Mouse (Mus musculus): Measurements from ENCODE around the gene Stap1. TPM values are rescaled to one million over a fixed set of nuclear protein-coding genes. Genes with fewer than 3 reads are reported as not detected.

Stap1 gene
- polyA plus RNA-seq, 1 experiment, result 0.02 TPM

DNA sequence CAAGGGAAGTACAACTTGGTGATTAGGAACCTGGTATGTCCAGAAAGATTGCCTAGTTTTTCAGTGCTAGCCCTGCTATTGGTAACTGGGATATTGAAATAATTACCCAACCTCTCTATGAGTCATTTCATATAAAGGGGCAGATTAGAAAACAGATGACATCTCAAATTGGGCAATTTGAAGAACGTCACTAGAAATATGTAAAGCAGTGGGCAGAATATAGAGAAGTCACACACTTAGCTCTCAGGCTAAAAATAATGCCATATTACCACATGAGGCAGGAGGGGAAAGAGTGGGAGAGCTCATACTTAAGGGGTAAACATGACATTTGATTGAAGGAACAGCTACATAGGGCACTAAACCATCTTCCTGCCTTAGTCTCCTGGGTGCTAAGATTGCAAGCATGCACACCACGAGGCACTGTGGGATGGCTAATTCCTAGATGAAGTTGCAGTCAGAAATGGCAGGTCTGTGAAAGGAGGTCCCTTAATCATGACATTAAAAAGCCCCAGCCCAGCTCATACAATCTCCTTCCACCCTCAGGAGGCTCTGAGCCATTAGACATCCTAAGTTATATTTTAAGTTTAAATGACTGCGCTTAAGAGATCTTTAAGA lies 7.3 kb downstream of the Stap1 start:
- Histone ChIP-seq H3K4me1 (ENCODE audit: control insufficient read depth, insufficient read depth, low read length) (no peaks in the 10 kb centered on the region), H3K27ac (ENCODE audit: insufficient read depth, low read length) (no peak overlapping the region), H3K4me3 (ENCODE audit: insufficient read depth, low read length) (no peak overlapping the region)
- TF ChIP-seq CTCF (IDR thresholded peaks at IDR 0.05; ENCODE audit: extremely low read depth, insufficient read depth, low read length), result no peak
- no peak for TF ChIP-seq POLR2A (IDR thresholded peaks at IDR 0.05; ENCODE audit: extremely low read depth, insufficient read depth, low read length)

DNA sequence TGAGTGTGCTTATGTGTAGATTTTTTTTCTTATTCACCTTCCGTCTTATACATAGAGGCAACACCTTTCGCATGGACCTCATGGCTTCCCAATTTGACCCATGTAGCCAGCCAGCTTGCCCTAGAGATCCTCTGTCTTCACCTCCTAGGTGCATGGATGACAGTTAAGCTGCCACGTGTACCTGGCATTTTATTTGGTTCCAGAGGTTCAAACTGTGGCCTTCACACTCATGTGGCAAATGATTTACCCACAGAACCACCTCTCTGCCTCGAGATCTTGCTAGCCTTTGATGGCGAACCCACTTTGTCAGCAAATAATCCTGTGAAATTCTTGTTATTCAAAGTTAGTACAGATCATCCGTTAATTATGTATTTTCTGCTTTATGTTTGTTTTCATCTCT lies 12.4 kb downstream of the Stap1 start:
- H3K27ac ChIP-seq (ENCODE audit: insufficient read depth, low read length), result no peak overlapping the region
- no peaks in the 10 kb centered on the region for H3K4me1 ChIP-seq (ENCODE audit: control insufficient read depth, insufficient read depth, low read length)
- no peak overlapping the region for H3K4me3 ChIP-seq (ENCODE audit: insufficient read depth, low read length)
- TF ChIP-seq CTCF (IDR thresholded peaks at IDR 0.05; ENCODE audit: extremely low read depth, insufficient read depth, low read length), result no peak
- no peak for TF ChIP-seq POLR2A (IDR thresholded peaks at IDR 0.05; ENCODE audit: extremely low read depth, insufficient read depth, low read length)

DNA sequence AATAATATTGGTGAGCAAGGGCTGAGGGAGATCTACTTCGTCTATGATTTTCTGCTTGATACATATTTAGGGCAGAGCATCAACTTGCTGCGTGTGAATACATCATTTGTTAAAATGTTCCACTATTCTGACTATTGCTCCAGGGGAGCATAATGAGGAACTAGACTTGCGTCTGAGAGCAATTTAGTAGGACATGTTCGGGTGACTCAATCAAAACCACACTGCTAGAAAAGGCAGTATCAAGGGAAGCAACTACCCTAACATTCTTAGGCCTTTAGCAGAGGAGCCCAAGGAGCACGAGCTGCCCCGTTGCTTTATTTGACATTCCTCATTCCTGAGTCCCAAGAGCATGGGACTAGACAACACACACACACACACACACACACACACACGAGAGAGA lies 13.4 kb downstream of the Stap1 start:
- Histone ChIP-seq H3K4me1 (ENCODE audit: control insufficient read depth, insufficient read depth, low read length) (no peaks in the 10 kb centered on the region), H3K4me3 (ENCODE audit: insufficient read depth, low read length) (no peak overlapping the region), H3K27ac (ENCODE audit: insufficient read depth, low read length) (no peak overlapping the region)
- TF ChIP-seq POLR2A (IDR thresholded peaks at IDR 0.05; ENCODE audit: extremely low read depth, insufficient read depth, low read length) (no peak), CTCF (IDR thresholded peaks at IDR 0.05; ENCODE audit: extremely low read depth, insufficient read depth, low read length) (no peak)

DNA sequence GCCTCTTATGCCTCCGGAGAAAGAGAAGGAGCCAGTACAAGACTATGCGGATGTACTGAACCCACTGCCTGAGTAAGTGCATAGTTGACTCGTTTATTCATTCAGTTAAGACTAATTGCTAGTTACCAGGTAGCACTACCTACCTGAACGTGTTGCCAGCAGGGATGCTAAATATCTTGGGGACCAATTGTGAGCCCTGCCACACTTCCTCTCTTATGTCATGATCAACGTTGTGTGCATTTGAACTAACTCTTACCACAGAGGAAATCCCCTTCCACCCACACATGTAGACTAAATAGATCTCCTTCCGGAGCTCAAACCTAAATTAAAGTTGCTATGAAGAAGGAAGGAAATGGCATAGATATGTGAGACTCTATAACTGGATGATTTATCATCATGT lies 15.2 kb downstream of the Stap1 start:
- Histone ChIP-seq H3K4me3 (ENCODE audit: insufficient read depth, low read length) (no peak overlapping the region), H3K4me1 (ENCODE audit: control insufficient read depth, insufficient read depth, low read length) (no peaks in the 10 kb centered on the region), H3K27ac (ENCODE audit: insufficient read depth, low read length) (no peak overlapping the region)
- TF ChIP-seq CTCF (IDR thresholded peaks at IDR 0.05; ENCODE audit: extremely low read depth, insufficient read depth, low read length), result no peak
- no peak for TF ChIP-seq POLR2A (IDR thresholded peaks at IDR 0.05; ENCODE audit: extremely low read depth, insufficient read depth, low read length)

DNA sequence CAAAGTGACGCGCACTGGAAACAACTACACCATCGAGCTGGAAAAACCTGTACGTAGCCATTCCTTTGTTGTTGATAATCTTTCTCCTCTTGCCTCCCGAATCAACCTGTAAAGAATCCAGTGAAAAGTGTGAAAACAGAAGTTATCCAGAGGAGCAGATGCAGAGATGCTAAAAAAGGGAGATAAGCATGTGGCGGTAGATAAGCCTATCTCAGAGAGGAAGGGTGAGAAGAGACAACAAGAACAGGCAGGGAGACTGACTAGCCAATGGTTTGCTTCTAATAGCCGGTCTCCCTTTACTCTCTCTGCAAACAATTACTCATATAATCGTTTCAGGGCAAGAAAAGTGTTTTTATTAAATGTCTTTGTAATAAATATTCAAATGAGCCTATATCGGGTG lies 23.2 kb downstream of the Stap1 start:
- TF ChIP-seq POLR2A (IDR thresholded peaks at IDR 0.05; ENCODE audit: extremely low read depth, insufficient read depth, low read length) (no peak), CTCF (IDR thresholded peaks at IDR 0.05; ENCODE audit: extremely low read depth, insufficient read depth, low read length) (no peak)
- Histone ChIP-seq H3K27ac (ENCODE audit: insufficient read depth, low read length) (no peak overlapping the region), H3K4me1 (ENCODE audit: control insufficient read depth, insufficient read depth, low read length) (no peaks in the 10 kb centered on the region), H3K4me3 (ENCODE audit: insufficient read depth, low read length) (no peak overlapping the region)

DNA sequence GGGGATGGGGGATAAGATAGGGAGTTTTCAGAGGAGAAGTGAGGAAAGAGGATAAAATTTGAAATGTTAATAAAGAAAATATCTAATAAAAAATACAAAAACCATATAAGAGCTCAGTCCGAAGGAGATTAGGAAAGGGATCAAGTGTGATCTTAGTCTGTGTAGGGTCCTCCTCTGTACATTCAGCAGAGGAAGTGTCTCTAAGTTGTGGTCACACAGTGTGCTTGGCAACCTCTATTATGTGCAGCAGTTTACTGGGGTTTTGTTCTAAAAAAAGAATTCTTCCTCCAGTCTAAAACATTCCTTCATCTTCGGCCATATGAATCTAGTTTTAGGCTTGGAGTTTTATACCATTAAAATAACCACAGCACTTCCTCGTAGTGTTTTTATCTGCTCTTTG lies 27.4 kb downstream of the Stap1 start:
- Histone ChIP-seq H3K27ac (ENCODE audit: insufficient read depth, low read length) (no peak overlapping the region), H3K4me1 (ENCODE audit: control insufficient read depth, insufficient read depth, low read length) (no peaks in the 10 kb centered on the region), H3K4me3 (ENCODE audit: insufficient read depth, low read length) (no peak overlapping the region)
- no peak for TF ChIP-seq CTCF (IDR thresholded peaks at IDR 0.05; ENCODE audit: extremely low read depth, insufficient read depth, low read length)
- no peak for TF ChIP-seq POLR2A (IDR thresholded peaks at IDR 0.05; ENCODE audit: extremely low read depth, insufficient read depth, low read length)

DNA sequence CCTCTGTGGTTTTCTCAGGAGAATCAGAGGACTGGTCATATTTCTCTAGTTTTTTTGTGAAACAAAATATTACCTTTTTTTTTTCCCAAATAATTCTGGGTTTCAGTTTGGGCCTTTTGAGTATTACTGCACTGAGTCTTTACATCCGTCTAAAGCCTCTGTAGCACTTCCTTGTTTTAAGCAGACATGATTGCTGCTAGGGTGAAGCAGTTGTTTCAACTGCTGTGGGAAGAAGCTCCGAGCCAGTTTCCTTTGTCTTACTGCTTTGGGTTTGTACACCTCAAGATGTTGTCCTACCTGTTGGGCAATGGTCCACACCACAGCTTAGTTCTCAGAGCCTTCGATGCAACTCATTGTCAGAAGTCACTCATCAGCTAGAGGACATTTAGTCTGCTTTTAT lies 29.1 kb downstream of the Stap1 start:
- Histone ChIP-seq H3K27ac (ENCODE audit: insufficient read depth, low read length) (no peak overlapping the region), H3K4me3 (ENCODE audit: insufficient read depth, low read length) (no peak overlapping the region), H3K4me1 (ENCODE audit: control insufficient read depth, insufficient read depth, low read length) (no peaks in the 10 kb centered on the region)
- TF ChIP-seq POLR2A (IDR thresholded peaks at IDR 0.05; ENCODE audit: extremely low read depth, insufficient read depth, low read length), result no peak
- TF ChIP-seq CTCF (IDR thresholded peaks at IDR 0.05; ENCODE audit: extremely low read depth, insufficient read depth, low read length), result no peak

DNA sequence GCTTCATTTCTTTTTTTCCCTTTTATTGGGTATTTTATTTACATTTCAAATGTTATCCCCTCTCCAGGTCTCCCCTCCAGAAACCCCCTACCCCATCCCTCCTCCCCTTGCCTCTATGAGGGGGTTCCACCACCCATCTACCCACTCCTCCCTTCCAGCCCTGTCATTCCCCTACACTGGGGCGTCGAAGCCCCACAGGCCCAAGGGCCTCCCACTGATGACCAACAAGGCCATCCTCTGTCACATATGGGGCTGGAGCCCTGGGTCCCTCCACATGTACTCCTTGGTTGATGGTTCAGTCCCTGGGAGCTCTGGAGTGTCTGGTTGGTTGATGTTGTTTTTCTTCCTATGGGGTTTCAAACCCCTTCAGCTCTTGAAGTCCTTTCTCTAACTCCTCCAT lies 30.6 kb downstream of the Stap1 start:
- TF ChIP-seq CTCF (IDR thresholded peaks at IDR 0.05; ENCODE audit: extremely low read depth, insufficient read depth, low read length) (no peak), POLR2A (IDR thresholded peaks at IDR 0.05; ENCODE audit: extremely low read depth, insufficient read depth, low read length) (no peak)
- no peak overlapping the region for H3K27ac ChIP-seq (ENCODE audit: insufficient read depth, low read length)
- H3K4me1 ChIP-seq (ENCODE audit: control insufficient read depth, insufficient read depth, low read length), result no peaks in the 10 kb centered on the region
- no peak overlapping the region for H3K4me3 ChIP-seq (ENCODE audit: insufficient read depth, low read length)

DNA sequence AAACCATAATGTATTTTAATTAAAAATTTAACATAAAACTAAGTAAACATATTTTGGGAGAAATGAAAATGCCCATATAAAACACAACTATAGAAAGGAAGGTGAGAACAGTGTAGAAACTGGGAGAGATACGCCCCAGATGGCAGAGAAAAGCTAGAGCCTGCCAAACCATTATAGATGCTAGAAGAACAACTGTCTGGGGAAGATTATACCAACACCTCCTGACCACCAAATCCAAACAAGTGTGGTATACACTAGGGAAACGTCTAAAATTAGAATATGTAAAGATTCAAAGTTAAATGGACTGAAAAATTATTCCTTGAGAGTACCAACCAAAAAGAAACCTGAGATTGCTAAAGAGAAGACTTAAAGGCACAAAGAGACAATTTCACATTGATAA lies 35.1 kb downstream of the Stap1 start:
- H3K4me3 ChIP-seq (ENCODE audit: insufficient read depth, low read length), result no peak overlapping the region
- H3K4me1 ChIP-seq (ENCODE audit: control insufficient read depth, insufficient read depth, low read length), result no peaks in the 10 kb centered on the region
- no peak overlapping the region for H3K27ac ChIP-seq (ENCODE audit: insufficient read depth, low read length)
- TF ChIP-seq POLR2A (IDR thresholded peaks at IDR 0.05; ENCODE audit: extremely low read depth, insufficient read depth, low read length) (no peak), CTCF (IDR thresholded peaks at IDR 0.05; ENCODE audit: extremely low read depth, insufficient read depth, low read length) (no peak)

DNA sequence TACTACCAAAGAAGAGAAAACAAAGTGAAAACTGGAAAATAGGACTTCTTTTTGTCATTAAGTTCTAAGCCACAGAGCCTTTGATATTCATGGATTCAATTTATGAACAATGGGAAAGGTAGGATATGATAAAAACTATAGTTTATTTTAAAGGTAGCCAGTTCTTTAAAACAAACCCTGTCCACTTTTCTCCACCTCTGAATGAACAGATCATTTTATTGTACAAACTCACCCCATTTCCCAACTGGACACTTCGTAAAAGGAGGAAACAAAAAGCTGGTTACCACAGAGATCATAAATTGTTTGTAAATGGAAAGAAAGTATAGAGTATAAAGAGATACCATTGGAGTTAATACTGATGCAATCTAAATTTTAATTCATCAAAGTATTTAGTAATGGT lies 39.5 kb downstream of the Stap1 start:
- Histone ChIP-seq H3K4me3 (ENCODE audit: insufficient read depth, low read length) (no peak overlapping the region), H3K27ac (ENCODE audit: insufficient read depth, low read length) (no peak overlapping the region), H3K4me1 (ENCODE audit: control insufficient read depth, insufficient read depth, low read length) (no peaks in the 10 kb centered on the region)
- TF ChIP-seq CTCF (IDR thresholded peaks at IDR 0.05; ENCODE audit: extremely low read depth, insufficient read depth, low read length) (no peak), POLR2A (IDR thresholded peaks at IDR 0.05; ENCODE audit: extremely low read depth, insufficient read depth, low read length) (no peak)
